Mouse (Mus musculus): ENCODE data around the gene Shroom3.

Gene Shroom3

GRCm38 (mm10) chr5:93005229-93005814, 322.1 kb downstream of the Shroom3 start:
- DNase-seq (ENCODE audit: low read depth, low spot score): peak; percentile 82

- peak; percentile 50 for DNase-seq (ENCODE audit: low read depth, low spot score)
Observed at GRCm38 (mm10) chr5:93005815-93006341, 322.6 kb downstream of the Shroom3 start.

- DNase-seq (ENCODE audit: low read depth, low spot score): no peak
Observed at GRCm38 (mm10) chr5:93008256-93008655, 325.0 kb downstream of the Shroom3 start.
